Mouse (Mus musculus) CH12.LX (cell line): Measurements from ENCODE around the gene Btbd9. TPM values are rescaled to one million over a fixed set of nuclear protein-coding genes. Genes with fewer than 3 reads are reported as not detected.

Experiments
- DNase-seq: peaks from one replicate; pipeline ENCODE4 v3.0.0-alpha.2; 2013; ENCODE audit errors: extremely low read depth
- H3K27ac ChIP-seq: 2 replicates; pipeline ENCODE4 v1.5.1; 2012; ENCODE audit warnings: low read depth, mild to moderate bottlenecking, control low read depth, moderate library complexity; ENCODE audit not compliant: insufficient read depth
- H3K27me3 ChIP-seq: replicated peaks from 2 replicates; pipeline ENCODE3; 2012; ENCODE audit warnings: inconsistent platforms
- H3K36me3 ChIP-seq, 2 experiments: replicated peaks in 1 of 2; 2 replicates each; pipeline versions ENCODE3 to v1.6.1; 2012; ENCODE audit warnings: inconsistent platforms in 1 of 2, low read length in 1 of 2, mild to moderate bottlenecking in 1 of 2, mixed read lengths in 1 of 2, moderate library complexity in 1 of 2; ENCODE audit not compliant: control insufficient read depth in 1 of 2, insufficient read depth in 1 of 2
- H3K4me1 ChIP-seq, 2 experiments: 2 replicates each; pipeline ENCODE4 v1.6.1; 2012; ENCODE audit warnings: inconsistent platforms in 1 of 2, moderate library complexity in 1 of 2; ENCODE audit not compliant: insufficient read depth in 2 of 2, control insufficient read depth in 1 of 2
- H3K4me2 ChIP-seq: 2 replicates; pipeline ENCODE4 v1.6.1; 2012; ENCODE audit warnings: low read depth, mild to moderate bottlenecking, control low read depth; ENCODE audit not compliant: poor library complexity, insufficient read depth, severe bottlenecking
- H3K4me3 ChIP-seq, 3 experiments: fragments of 150-350 bp in 1 of 3; sonication (generic) in 1 of 3; replicated peaks in 1 of 3; 2 replicates each; pipeline versions ENCODE3 to v1.5.1; 2011 to 2012; ENCODE audit warnings: low read depth in 2 of 3, low read length in 2 of 3, mild to moderate bottlenecking in 2 of 3, moderate library complexity in 2 of 3, control low read depth in 1 of 3, improper control_type of control experiment in 1 of 3, inconsistent platforms in 1 of 3, mixed read lengths in 1 of 3; ENCODE audit not compliant: poor library complexity in 1 of 3
- H3K79me2 ChIP-seq: replicated peaks from 2 replicates; pipeline ENCODE4 v1.6.1; 2012; ENCODE audit warnings: mild to moderate bottlenecking, moderate library complexity; ENCODE audit not compliant: control insufficient read depth, poor library complexity, insufficient read depth, severe bottlenecking; ENCODE audit errors: extremely low read depth
- H3K9ac ChIP-seq: 2 replicates; pipeline ENCODE4 v1.6.1; 2012; ENCODE audit warnings: low read depth, mild to moderate bottlenecking, control low read depth, moderate library complexity; ENCODE audit not compliant: insufficient read depth
- H3K9me3 ChIP-seq: replicated peaks from 2 replicates; pipeline ENCODE3; 2012; ENCODE audit warnings: low read length, inconsistent platforms, mixed read lengths
- BHLHE40 ChIP-seq: IDR thresholded peaks from 2 replicates; pipeline ENCODE4 v1.6.1; 2011; ENCODE audit warnings: mild to moderate bottlenecking, low read depth, low read length, improper control_type of control experiment
- CHD1 ChIP-seq: IDR thresholded peaks from 2 replicates; pipeline ENCODE4 v1.6.1; 2012; ENCODE audit warnings: low read depth, low read length, improper control_type of control experiment, inconsistent platforms
- CTCF ChIP-seq, 2 experiments: IDR thresholded peaks in 1 of 2; conservative IDR thresholded peaks in 1 of 2; 2 replicates each; pipeline ENCODE4 v1.5.1; 2011 to 2012; ENCODE audit warnings: low read depth in 2 of 2, low read length in 2 of 2, improper control_type of control experiment in 1 of 2, inconsistent platforms in 1 of 2, mild to moderate bottlenecking in 1 of 2, moderate library complexity in 1 of 2
- ELF1 ChIP-seq: IDR thresholded peaks from 2 replicates; pipeline ENCODE4 v1.6.1; 2014; ENCODE audit warnings: low read depth, mild to moderate bottlenecking, inconsistent platforms, low read length, improper control_type of control experiment
- ETS1 ChIP-seq: conservative IDR thresholded peaks from 2 replicates; pipeline ENCODE4 v1.6.1; 2012; ENCODE audit warnings: low read depth, mild to moderate bottlenecking, inconsistent platforms, low read length, improper control_type of control experiment, moderate library complexity
- GABPA ChIP-seq: IDR thresholded peaks from 2 replicates; pipeline ENCODE4 v1.6.1; 2012; ENCODE audit warnings: low read depth, low read length, improper control_type of control experiment, inconsistent platforms; ENCODE audit not compliant: insufficient replicate concordance
- IRF4 ChIP-seq: IDR thresholded peaks from 2 replicates; pipeline ENCODE4 v1.6.1; 2014; ENCODE audit warnings: low read depth, mild to moderate bottlenecking, inconsistent platforms, low read length, improper control_type of control experiment
- JUN ChIP-seq: IDR thresholded peaks from 2 replicates; pipeline ENCODE4 v1.6.1; 2011; ENCODE audit warnings: low read depth, mild to moderate bottlenecking, low read length, improper control_type of control experiment, moderate library complexity; ENCODE audit not compliant: insufficient read depth
- MAX ChIP-seq: IDR thresholded peaks from 2 replicates; pipeline ENCODE4 v1.6.1; 2011; ENCODE audit warnings: low read length, improper control_type of control experiment
- MEF2A ChIP-seq: IDR thresholded peaks from 2 replicates; pipeline ENCODE4 v1.6.1; 2014; ENCODE audit warnings: low read depth, mild to moderate bottlenecking, inconsistent platforms, low read length, improper control_type of control experiment, borderline replicate concordance
- MXI1 ChIP-seq: IDR thresholded peaks from 2 replicates; pipeline ENCODE4 v1.6.1; 2011; ENCODE audit warnings: mild to moderate bottlenecking, low read depth, low read length, improper control_type of control experiment
- MYC ChIP-seq: IDR thresholded peaks from 2 replicates; pipeline ENCODE4 v1.6.1; 2011; ENCODE audit warnings: low read depth, mild to moderate bottlenecking, improper control_type of control experiment, low read length
- NRF1 ChIP-seq: IDR thresholded peaks from 2 replicates; pipeline ENCODE4 v1.6.1; 2014; ENCODE audit warnings: low read depth, mild to moderate bottlenecking, inconsistent platforms, low read length, improper control_type of control experiment, moderate library complexity
- PAX5 ChIP-seq: IDR thresholded peaks from 2 replicates; pipeline ENCODE4 v1.6.1; 2012; ENCODE audit warnings: low read length, inconsistent platforms, mixed read lengths
- RAD21 ChIP-seq: IDR thresholded peaks from 2 replicates; pipeline ENCODE4 v1.6.1; 2011; ENCODE audit warnings: low read depth, mild to moderate bottlenecking, low read length, improper control_type of control experiment, moderate library complexity
- RCOR1 ChIP-seq: conservative IDR thresholded peaks from 2 replicates; pipeline ENCODE4 v1.6.1; 2012; ENCODE audit warnings: low read depth, mild to moderate bottlenecking, inconsistent platforms, low read length, improper control_type of control experiment
- TBP ChIP-seq: conservative IDR thresholded peaks from 2 replicates; pipeline ENCODE4 v1.6.1; 2011; ENCODE audit warnings: low read depth, low read length, improper control_type of control experiment
- TCF12 ChIP-seq: IDR thresholded peaks from 2 replicates; pipeline ENCODE4 v1.6.1; 2014; ENCODE audit warnings: low read depth, mild to moderate bottlenecking, inconsistent platforms, low read length, improper control_type of control experiment
- USF1 ChIP-seq: IDR thresholded peaks from 2 replicates; pipeline ENCODE4 v1.6.1; 2014; ENCODE audit warnings: low read depth, mild to moderate bottlenecking, inconsistent platforms, low read length, improper control_type of control experiment
- USF2 ChIP-seq: conservative IDR thresholded peaks from 2 replicates; pipeline ENCODE4 v1.6.1; 2011; ENCODE audit warnings: low read depth, low read length, improper control_type of control experiment
- ZKSCAN1 ChIP-seq: IDR thresholded peaks from 2 replicates; pipeline ENCODE4 v1.6.1; 2012; ENCODE audit warnings: low read depth, inconsistent platforms, low read length, improper control_type of control experiment, borderline replicate concordance
- ZMIZ1 ChIP-seq: IDR thresholded peaks from 2 replicates; pipeline ENCODE4 v1.6.1; 2012; ENCODE audit warnings: low read depth, mild to moderate bottlenecking, inconsistent platforms, low read length, improper control_type of control experiment
- dilution Hi-C: fragments of 300-500 bp; cut with MboI; formaldehyde crosslinking; loops from 2 replicates; pipeline ENCODE4 v1.14.3; 2020; ENCODE audit warnings: low sequenced_read_pairs; ENCODE audit not compliant: extremely low pct_unique_long_range_greater_than_20kb, extremely low pct_ligation_motif_present
- in situ Hi-C: fragments of 300-500 bp; cut with MboI; formaldehyde crosslinking; loops from 3 replicates; pipeline ENCODE4 v1.14.3; 2019; ENCODE audit warnings: low sequenced_read_pairs, low pct_ligation_motif_present, low pct_unique_long_range_greater_than_20kb, mixed read lengths
- polyA plus RNA-seq: library from polyadenylated mRNA; unstranded; fragments of >175 nt; gene quantifications from 2 replicates; pipeline ENCODE4 v1.2.1, GENCODE M21; 2012; ENCODE audit warnings: low read depth; ENCODE audit not compliant: insufficient read length
- total RNA-seq, 2 experiments: library from RNA; depleted of rRNA; stranded (reverse); fragments of 300-350 nt in 1 of 2; fragments of >200 nt in 1 of 2; gene quantifications; 2 replicates each; pipeline ENCODE4 v1.2.3; 2012 to 2014

Btbd9 gene
- total and polyA plus RNA-seq, 3 experiments, result 19.3 to 25.4 (median 20.0) TPM

- peaks cover 0 to 5% of the 10 kb centered on the region in 2 experiments; a peak in 1 of 4 replicates for H3K4me1 ChIP-seq
- in situ Hi-C loops, result loop anchor here (10.0 kb wide), 1 partner anchor 126 kb away; no protein-coding TSS in a partner anchor
- H3K4me3 ChIP-seq, result no peak overlapping the region
- H3K36me3 ChIP-seq, result peaks cover 0 to 7% of the 10 kb centered on the region in 2 experiments
- no peak overlapping the region for H3K27ac ChIP-seq
- dilution Hi-C loops, result no loop called here
- H3K9me3 ChIP-seq, result no peaks in the 10 kb centered on the region
- no peak for DNase-seq
- no peaks in the 10 kb centered on the region for H3K27me3 ChIP-seq
- H3K4me2 ChIP-seq, result no peak overlapping the region
- H3K9ac ChIP-seq, result no peak overlapping the region
- no peak for TF ChIP-seq ELF1
- no peaks in the 10 kb centered on the region for H3K79me2 ChIP-seq
Measured at GRCm38 (mm10) chr17:30558623-30559022, 17.7 kb downstream of the Btbd9 start.

DNA sequence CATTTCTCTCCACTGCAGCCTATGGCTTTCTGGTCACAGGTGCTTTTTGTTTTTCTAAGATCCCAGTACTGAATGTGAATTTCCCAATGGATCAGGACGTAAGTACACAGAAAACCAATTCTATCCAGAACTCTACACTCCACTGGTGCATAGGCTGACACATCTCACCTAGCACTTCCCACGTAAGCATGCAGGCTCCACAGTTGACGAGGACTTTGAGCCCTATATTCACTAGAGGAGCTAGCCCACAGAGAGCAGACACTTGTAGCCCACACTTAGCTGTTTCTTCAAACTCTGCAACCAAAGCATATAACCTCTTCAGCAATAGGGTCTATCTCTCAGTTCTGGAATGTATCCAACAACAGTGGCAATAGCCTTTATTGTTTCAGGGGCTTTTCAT lies 19.8 kb downstream of the Btbd9 start:
- no peak for DNase-seq
- peaks cover 0 to 5% of the 10 kb centered on the region in 2 experiments; a peak in 1 of 4 replicates for H3K4me1 ChIP-seq
- dilution Hi-C loops, result no loop called here

GRCm38 (mm10) chr17:30553027-30553937 lies 23.0 kb downstream of the Btbd9 start:
- TF ChIP-seq MYC, result no peak
- no peak for TF ChIP-seq MEF2A
- no peak for TF ChIP-seq RCOR1
- no peak for TF ChIP-seq MXI1
- TF ChIP-seq TCF12, result no peak
- TF ChIP-seq USF2, result no peak
- no peak for TF ChIP-seq ZKSCAN1
- TF ChIP-seq GABPA, result no peak
- TF ChIP-seq JUN, result no peak
- no peak for TF ChIP-seq CHD1
- no peak for TF ChIP-seq PAX5
- Histone ChIP-seq H3K4me1 (no peaks in the 10 kb centered on the region), H3K36me3 (peaks cover 0 to 12% of the 10 kb centered on the region in 2 experiments), H3K9me3 (no peaks in the 10 kb centered on the region), H3K79me2 (no peaks in the 10 kb centered on the region), H3K4me3 (no peak overlapping the region), H3K4me2 (no peak overlapping the region), H3K27me3 (no peaks in the 10 kb centered on the region), H3K9ac (no peak overlapping the region), H3K27ac (no peak overlapping the region)
- dilution Hi-C loops, result no loop called here
- in situ Hi-C loops, result loop anchor here (10.0 kb wide), 1 partner anchor 132 kb away; no protein-coding TSS in a partner anchor
- no peak for DNase-seq

More for the DNA sequence above, 19.8 kb downstream of the Btbd9 start:
- no peaks in the 10 kb centered on the region for H3K9me3 ChIP-seq
- no peaks in the 10 kb centered on the region for H3K27me3 ChIP-seq
- peaks cover 0 to 7% of the 10 kb centered on the region in 2 experiments for H3K36me3 ChIP-seq
- in situ Hi-C loops, result loop anchor here (10.0 kb wide), 1 partner anchor 128 kb away; no protein-coding TSS in a partner anchor
- H3K79me2 ChIP-seq, result no peaks in the 10 kb centered on the region
- H3K4me2 ChIP-seq, result no peak overlapping the region
- H3K27ac ChIP-seq, result no peak overlapping the region
- no peak overlapping the region for H3K9ac ChIP-seq
- H3K4me3 ChIP-seq, result no peak overlapping the region
- TF ChIP-seq RCOR1 (no peak), MYC (no peak), PAX5 (no peak), USF2 (no peak), GABPA (no peak), CTCF (conservative IDR thresholded peaks at IDR 0.05 in 1 of 2, IDR thresholded peaks at IDR 0.05 in 1 of 2; ENCODE audit: low read depth in 2 of 2, low read length in 2 of 2) (no peak), ZMIZ1 (no peak), ETS1 (no peak), TBP (no peak), TCF12 (no peak), MEF2A (no peak), MAX (no peak), RAD21 (no peak), MXI1 (no peak), IRF4 (no peak), BHLHE40 (no peak), NRF1 (no peak), ELF1 (no peak), USF1 (no peak)
